Mouse (Mus musculus) intestine, embryonic 14.5 days (tissue): ENCODE measurements around the gene Rps3. TPM values are rescaled to one million over a fixed set of nuclear protein-coding genes. Genes with fewer than 3 reads are reported as not detected.
A peak's percentile ranks its signal among the peaks of the same experiment; 100 is the strongest.
"Not testable (repeated sequence)": the region's sequence is repeated elsewhere in the genome, so short reads cannot be mapped to it uniquely, and the experiment has no call there.

Experiments
- ATAC-seq: fragments of 200-750 bp; cut with Nextera tagmentation; replicated peaks from 2 replicates; pipeline ENCODE4 v1.8.0; 2017; ENCODE audit warnings: low read depth, moderate number of reproducible peaks, moderate TSS enrichment, moderate library complexity; ENCODE audit not compliant: low FRiP score, low TSS enrichment
- DNase-seq: peaks from one replicate; pipeline ENCODE4 v3.0.0-alpha.2; 2018; ENCODE audit warnings: low spot score
- H3K27ac ChIP-seq: fragments of 300-500 bp; sonication (generic); 2 replicates; pipeline ENCODE4 v1.5.1; 2014; ENCODE audit warnings: low read depth, mild to moderate bottlenecking, control low read depth
- H3K27me3 ChIP-seq: fragments of 300-500 bp; sonication (generic); replicated peaks from 2 replicates; pipeline ENCODE4 v1.6.1; 2014; ENCODE audit warnings: low read length, control low read depth; ENCODE audit not compliant: control insufficient read depth, insufficient read depth
- H3K36me3 ChIP-seq: fragments of 300-500 bp; sonication (generic); 2 replicates; pipeline ENCODE4 v1.6.1; 2014; ENCODE audit warnings: low read length, control low read depth; ENCODE audit not compliant: control insufficient read depth, insufficient read depth
- H3K4me1 ChIP-seq: fragments of 300-500 bp; sonication (generic); replicated peaks from 2 replicates; pipeline ENCODE4 v1.6.1; 2014; ENCODE audit warnings: low read length, control low read depth, mixed read lengths; ENCODE audit not compliant: control insufficient read depth, insufficient read depth
- H3K4me2 ChIP-seq: fragments of 300-500 bp; sonication (generic); 2 replicates; pipeline ENCODE4 v1.6.1; 2014; ENCODE audit warnings: low read length
- H3K4me3 ChIP-seq: fragments of 300-500 bp; sonication (generic); 2 replicates; pipeline ENCODE4 v1.5.1; 2014; ENCODE audit warnings: low read depth, low read length, control low read depth, mixed read lengths
- H3K9ac ChIP-seq: fragments of 300-500 bp; sonication (generic); 2 replicates; pipeline ENCODE4 v1.6.1; 2014; ENCODE audit warnings: mild to moderate bottlenecking, low read length
- H3K9me3 ChIP-seq: fragments of 300-500 bp; sonication (generic); 2 replicates; pipeline ENCODE4 v1.6.1; 2016; ENCODE audit warnings: low read length, control low read depth; ENCODE audit not compliant: control insufficient read depth
- WGBS: fragments of 180-500 bp; shearing (Covaris S2); extraction: QIAGEN DNeasy Blood & Tissue Kit; methylation state at CpG from one replicate; pipeline ENCODE4 v1.1.7; 2014; 5-methylcytosine and 5-hydroxymethylcytosine counted together
- polyA plus RNA-seq: library from polyadenylated mRNA; unstranded; fragments of >200 nt; fragmentation: Nextera tagmentation; extraction: Ambion mirVana; gene quantifications from 2 replicates; pipeline ENCODE4 v1.2.1, GENCODE M21; 2014

Gene Rps3
- polyA plus RNA-seq, 1 experiment from 2014 or later = 1,042 TPM

GRCm38 (mm10) chr7:99516814-99517157 is 33.2 kb upstream of the Rps3 start:
- Histone ChIP-seq H3K9ac (no peak overlapping the region), H3K4me1 (peaks cover 7% of the 10 kb centered on the region; the same call in 1 of the 2 replicates), H3K4me3 (no peak overlapping the region), H3K27me3 (no peaks in the 10 kb centered on the region), H3K36me3 (no peaks in the 10 kb centered on the region), H3K4me2 (no peak overlapping the region), H3K9me3 (no peaks in the 10 kb centered on the region), H3K27ac (no peak overlapping the region)
- 50% methylated on average over 3 of the region's 3 CpGs for WGBS
- DNase-seq = no peak
- ATAC-seq = peak; percentile 26; the same call in 1 of the 2 replicates

GRCm38 (mm10) chr7:99516092-99516813 is 32.7 kb upstream of the Rps3 start:
- Histone ChIP-seq H3K27me3 (no peaks in the 10 kb centered on the region), H3K36me3 (no peaks in the 10 kb centered on the region), H3K9me3 (no peaks in the 10 kb centered on the region), H3K9ac (no peak overlapping the region), H3K27ac (no peak overlapping the region), H3K4me3 (no peak overlapping the region), H3K4me2 (no peak overlapping the region), H3K4me1 (peaks cover 7% of the 10 kb centered on the region; the same call in 1 of the 2 replicates)
- ATAC-seq = no peak
- 79% methylated on average over 9 of the region's 9 CpGs for WGBS
- DNase-seq = no peak

- Histone ChIP-seq H3K27ac (no peak overlapping the region), H3K4me3 (no peak overlapping the region), H3K4me2 (no peak overlapping the region), H3K9me3 (0 out of 2 replicates have a peak, but pooled peaks cover 4% of the 10 kb centered on the region), H3K9ac (no peak overlapping the region), H3K36me3 (no peaks in the 10 kb centered on the region), H3K4me1 (no peaks in the 10 kb centered on the region; the same call in 1 of the 2 replicates), H3K27me3 (no peaks in the 10 kb centered on the region)
- ATAC-seq (no peak), DNase-seq (no peak)
- 13% methylated on average over 8 of the region's 8 CpGs for WGBS
Observed at GRCm38 (mm10) chr7:99510087-99510501, 26.6 kb upstream of the Rps3 start.

- H3K27me3 ChIP-seq, H3K36me3 ChIP-seq, DNase-seq, H3K9me3 ChIP-seq, H3K27ac ChIP-seq, ATAC-seq, H3K4me2 ChIP-seq, H3K4me1 ChIP-seq, H3K4me3 ChIP-seq, H3K9ac ChIP-seq: not testable (repeated sequence)
- WGBS = 3% methylated on average over 2 of the region's 2 CpGs
Observed at GRCm38 (mm10) chr7:99508187-99508586, 24.6 kb upstream of the Rps3 start.

- ATAC-seq (no peak), DNase-seq (no peak)
- Histone ChIP-seq H3K27me3 (no peaks in the 10 kb centered on the region), H3K4me2 (no peak overlapping the region), H3K27ac (no peak overlapping the region), H3K4me1 (no peaks in the 10 kb centered on the region; the same call in 1 of the 2 replicates), H3K9ac (no peak overlapping the region), H3K36me3 (no peaks in the 10 kb centered on the region), H3K4me3 (no peak overlapping the region), H3K9me3 (0 out of 2 replicates have a peak, but pooled peaks cover 4% of the 10 kb centered on the region)
Observed at GRCm38 (mm10) chr7:99504556-99504955, 21.0 kb upstream of the Rps3 start.

GRCm38 (mm10) chr7:99501148-99501547 is 17.6 kb upstream of the Rps3 start:
- ATAC-seq (no peak), DNase-seq (no peak)
- Histone ChIP-seq H3K9me3 (no peaks in the 10 kb centered on the region), H3K27me3 (no peaks in the 10 kb centered on the region), H3K4me1 (no peaks in the 10 kb centered on the region; the same call in 1 of the 2 replicates), H3K27ac (no peak overlapping the region), H3K36me3 (no peaks in the 10 kb centered on the region), H3K4me2 (no peak overlapping the region), H3K9ac (no peak overlapping the region), H3K4me3 (no peak overlapping the region)
- 50% methylated on average over 1 of the region's 1 CpGs for WGBS

GRCm38 (mm10) chr7:99500655-99501054 is 17.1 kb upstream of the Rps3 start:
- Histone ChIP-seq H3K4me3 (no peak overlapping the region), H3K4me1 (no peaks in the 10 kb centered on the region; the same call in 1 of the 2 replicates), H3K9ac (no peak overlapping the region), H3K27me3 (no peaks in the 10 kb centered on the region), H3K9me3 (no peaks in the 10 kb centered on the region), H3K36me3 (no peaks in the 10 kb centered on the region), H3K27ac (no peak overlapping the region), H3K4me2 (no peak overlapping the region)
- WGBS = 23% methylated on average over 5 of the region's 5 CpGs
- no peak for DNase-seq
- ATAC-seq = no peak

- no peaks in the 10 kb centered on the region for H3K27me3 ChIP-seq
- H3K27ac ChIP-seq = no peak overlapping the region
- H3K36me3 ChIP-seq = no peaks in the 10 kb centered on the region
- WGBS = 3% methylated on average over 8 of the region's 8 CpGs
- no peak overlapping the region for H3K4me3 ChIP-seq
- no peaks in the 10 kb centered on the region; the same call in 1 of the 2 replicates for H3K4me1 ChIP-seq
- DNase-seq (peak; percentile 91), ATAC-seq (peak; percentile 84; the same call in 1 of the 2 replicates)
- no peak overlapping the region for H3K9ac ChIP-seq
- no peak overlapping the region for H3K4me2 ChIP-seq
- no peaks in the 10 kb centered on the region for H3K9me3 ChIP-seq
Observed at GRCm38 (mm10) chr7:99500201-99500600, 16.7 kb upstream of the Rps3 start.

- 68% methylated on average over 1 of the region's 1 CpGs for WGBS
- ATAC-seq = no peak
- no peaks in the 10 kb centered on the region; the same call in 1 of the 2 replicates for H3K4me1 ChIP-seq
- H3K4me3 ChIP-seq = no peak overlapping the region
- H3K9ac ChIP-seq = no peak overlapping the region
- no peak for DNase-seq
- no peak overlapping the region for H3K4me2 ChIP-seq
- no peak overlapping the region for H3K27ac ChIP-seq
- H3K36me3 ChIP-seq = no peaks in the 10 kb centered on the region
- H3K27me3 ChIP-seq = no peaks in the 10 kb centered on the region
- H3K9me3 ChIP-seq = no peaks in the 10 kb centered on the region
Observed at GRCm38 (mm10) chr7:99499128-99499527, 15.6 kb upstream of the Rps3 start.
